Mouse (Mus musculus): Measurements from ENCODE around the gene Irx4. TPM values are rescaled to one million over a fixed set of nuclear protein-coding genes. Genes with fewer than 3 reads are reported as not detected.
A peak's percentile ranks its signal among the peaks of the same experiment; 100 is the strongest.

Irx4 gene
- polyA plus RNA-seq, 1 experiment from 2014 or later = not detected

- DNase-seq (ENCODE audit: low spot score) = no peak
- Histone ChIP-seq H3K9ac (ENCODE audit: low read depth, low read length) (no peak overlapping the region), H3K4me3 (ENCODE audit: low read depth, low read length) (peak overlapping the region; percentile 36; the same call in 1 of the 2 replicates), H3K4me2 (no peak overlapping the region; the same call in 1 of the 2 replicates), H3K9me3 (ENCODE audit: control insufficient read depth, low read length) (no peaks in the 10 kb centered on the region), H3K4me1 (replicated peaks; ENCODE audit: control insufficient read depth, insufficient read depth, low read length) (no peaks in the 10 kb centered on the region; the same call in 1 of the 2 replicates), H3K27ac (ENCODE audit: low read depth, low read length) (no peak overlapping the region), H3K27me3 (replicated peaks; ENCODE audit: control insufficient read depth, insufficient read depth, low read length) (peaks cover 77% of the 10 kb centered on the region), H3K36me3 (ENCODE audit: control insufficient read depth, insufficient read depth, low read length) (no peaks in the 10 kb centered on the region)
- 17% methylated on average over 10 of the region's 10 CpGs for WGBS
- ATAC-seq (replicated peaks; ENCODE audit: low FRiP score) = no peak
Measured at GRCm38 (mm10) chr13:73259577-73260353, 514 bp upstream of the Irx4 start.

- no peak for ATAC-seq (replicated peaks; ENCODE audit: low FRiP score)
- Histone ChIP-seq H3K27ac (ENCODE audit: low read depth, low read length) (no peak overlapping the region), H3K9ac (ENCODE audit: low read depth, low read length) (no peak overlapping the region), H3K4me2 (peak overlapping the region; percentile 53), H3K4me3 (ENCODE audit: low read depth, low read length) (peak overlapping the region; percentile 36; the same call in 1 of the 2 replicates), H3K27me3 (replicated peaks; ENCODE audit: control insufficient read depth, insufficient read depth, low read length) (peaks cover 90% of the 10 kb centered on the region), H3K9me3 (ENCODE audit: control insufficient read depth, low read length) (no peaks in the 10 kb centered on the region), H3K4me1 (replicated peaks; ENCODE audit: control insufficient read depth, insufficient read depth, low read length) (no peaks in the 10 kb centered on the region; the same call in 1 of the 2 replicates), H3K36me3 (ENCODE audit: control insufficient read depth, insufficient read depth, low read length) (no peaks in the 10 kb centered on the region)
- no peak for DNase-seq (ENCODE audit: low spot score)
- WGBS = 6% methylated on average over 25 of the region's 25 CpGs
Measured at GRCm38 (mm10) chr13:73261036-73261730, 904 bp downstream of the Irx4 start.

- Histone ChIP-seq H3K4me1 (replicated peaks; ENCODE audit: control insufficient read depth, insufficient read depth, low read length) (no peaks in the 10 kb centered on the region; the same call in 1 of the 2 replicates), H3K9me3 (ENCODE audit: control insufficient read depth, low read length) (no peaks in the 10 kb centered on the region), H3K4me2 (no peak overlapping the region), H3K27ac (ENCODE audit: low read depth, low read length) (no peak overlapping the region), H3K9ac (ENCODE audit: low read depth, low read length) (no peak overlapping the region), H3K36me3 (ENCODE audit: control insufficient read depth, insufficient read depth, low read length) (no peaks in the 10 kb centered on the region), H3K27me3 (replicated peaks; ENCODE audit: control insufficient read depth, insufficient read depth, low read length) (peaks cover 97% of the 10 kb centered on the region), H3K4me3 (ENCODE audit: low read depth, low read length) (no peak overlapping the region)
- DNase-seq (ENCODE audit: low spot score) (no peak), ATAC-seq (replicated peaks; ENCODE audit: low FRiP score) (no peak)
- WGBS = 23% methylated on average over 2 of the region's 2 CpGs
Measured at GRCm38 (mm10) chr13:73261881-73262280, 1.6 kb downstream of the Irx4 start.

DNA sequence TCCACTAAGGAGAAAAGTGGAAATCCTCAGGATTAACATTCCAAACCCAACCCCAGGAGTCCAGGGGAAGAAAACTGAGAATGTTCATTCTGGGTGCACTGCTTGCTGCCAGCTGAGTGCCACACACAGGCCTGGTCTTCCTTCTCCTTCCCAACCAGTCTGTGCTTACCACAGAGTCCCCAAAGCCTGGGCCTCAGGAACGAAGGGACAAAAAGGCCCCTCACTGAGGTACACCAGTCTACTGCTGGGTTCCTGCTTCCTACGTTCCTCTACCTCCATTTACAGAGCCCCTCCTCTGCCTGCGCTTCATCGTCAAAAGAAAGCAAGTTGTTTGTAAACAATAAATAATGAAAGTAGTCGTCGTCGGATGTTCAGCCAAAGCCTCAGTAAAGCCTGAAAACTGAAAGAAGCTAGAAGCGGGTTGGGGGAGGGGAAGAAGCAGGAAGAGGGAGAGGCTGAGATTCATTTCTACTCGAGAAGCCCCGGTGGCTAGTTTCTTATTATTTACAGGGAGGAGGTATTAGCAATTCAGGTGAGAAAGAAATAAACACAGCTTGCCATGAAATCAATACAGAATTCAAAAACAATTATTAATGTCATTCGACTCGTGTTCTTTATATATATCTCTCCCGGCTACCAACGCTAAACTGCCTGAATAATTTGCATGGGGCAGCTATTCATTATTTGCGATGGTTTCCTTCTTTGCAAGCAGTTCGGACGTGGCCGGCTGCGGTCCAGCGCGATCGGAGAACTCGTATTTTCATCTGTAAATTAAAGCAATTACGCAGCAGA is 2.3 kb downstream of the Irx4 start:
- no peak for DNase-seq (ENCODE audit: low spot score)
- ATAC-seq (replicated peaks; ENCODE audit: low FRiP score) = no peak
- H3K9ac ChIP-seq (ENCODE audit: low read depth, low read length) = no peak overlapping the region

DNA sequence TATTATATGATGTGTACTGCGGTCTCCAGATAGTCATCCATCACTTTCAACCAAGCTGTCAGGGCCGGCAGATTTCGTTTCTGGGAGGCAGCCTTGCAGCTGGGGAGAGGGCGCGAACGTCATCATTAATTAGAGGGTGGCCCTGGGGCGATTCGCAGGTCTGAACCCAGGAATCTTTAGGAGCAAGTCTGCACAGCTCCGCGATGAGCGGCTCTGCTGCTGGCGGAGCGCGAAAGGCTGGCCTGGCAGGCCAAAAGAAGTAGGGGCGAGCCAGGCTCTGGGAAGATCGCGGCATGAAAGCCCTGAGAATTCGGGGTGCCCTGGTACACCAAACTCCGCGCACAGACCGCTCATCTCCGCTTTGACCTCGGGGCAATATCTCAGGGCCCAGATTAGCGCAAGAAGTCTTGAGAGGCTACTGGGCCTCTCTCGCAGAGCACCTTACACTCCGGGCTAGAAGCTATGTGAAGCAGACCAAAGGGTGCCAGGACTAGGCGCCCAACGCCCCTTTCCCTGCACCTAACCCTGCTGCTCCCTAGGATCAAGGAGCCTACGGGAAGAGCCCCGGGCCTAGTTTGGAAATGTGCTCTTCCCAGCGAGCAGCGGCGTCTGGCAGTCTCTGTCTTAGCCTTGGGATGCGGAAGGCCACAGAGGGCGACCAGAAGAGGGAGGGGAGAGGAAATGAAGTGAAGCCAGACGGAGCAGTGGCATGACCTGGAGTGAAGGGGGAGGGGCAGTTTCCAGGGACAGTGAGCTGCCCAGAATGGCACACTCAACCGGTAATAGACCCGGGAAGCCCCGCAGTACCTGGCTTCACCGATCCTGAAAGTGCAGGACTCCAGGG is 3.1 kb downstream of the Irx4 start:
- no peak for ATAC-seq (replicated peaks; ENCODE audit: low FRiP score)

More for the DNA sequence above, 2.3 kb downstream of the Irx4 start:
- no peak overlapping the region for H3K4me3 ChIP-seq (ENCODE audit: low read depth, low read length)
- WGBS = 5% methylated on average over 24 of the region's 24 CpGs
- no peak overlapping the region for H3K27ac ChIP-seq (ENCODE audit: low read depth, low read length)
- no peak overlapping the region for H3K4me2 ChIP-seq
- peaks cover 99% of the 10 kb centered on the region for H3K27me3 ChIP-seq (replicated peaks; ENCODE audit: control insufficient read depth, insufficient read depth, low read length)
- no peaks in the 10 kb centered on the region; the same call in 1 of the 2 replicates for H3K4me1 ChIP-seq (replicated peaks; ENCODE audit: control insufficient read depth, insufficient read depth, low read length)
- H3K36me3 ChIP-seq (ENCODE audit: control insufficient read depth, insufficient read depth, low read length) = no peaks in the 10 kb centered on the region
- no peaks in the 10 kb centered on the region for H3K9me3 ChIP-seq (ENCODE audit: control insufficient read depth, low read length)

DNA sequence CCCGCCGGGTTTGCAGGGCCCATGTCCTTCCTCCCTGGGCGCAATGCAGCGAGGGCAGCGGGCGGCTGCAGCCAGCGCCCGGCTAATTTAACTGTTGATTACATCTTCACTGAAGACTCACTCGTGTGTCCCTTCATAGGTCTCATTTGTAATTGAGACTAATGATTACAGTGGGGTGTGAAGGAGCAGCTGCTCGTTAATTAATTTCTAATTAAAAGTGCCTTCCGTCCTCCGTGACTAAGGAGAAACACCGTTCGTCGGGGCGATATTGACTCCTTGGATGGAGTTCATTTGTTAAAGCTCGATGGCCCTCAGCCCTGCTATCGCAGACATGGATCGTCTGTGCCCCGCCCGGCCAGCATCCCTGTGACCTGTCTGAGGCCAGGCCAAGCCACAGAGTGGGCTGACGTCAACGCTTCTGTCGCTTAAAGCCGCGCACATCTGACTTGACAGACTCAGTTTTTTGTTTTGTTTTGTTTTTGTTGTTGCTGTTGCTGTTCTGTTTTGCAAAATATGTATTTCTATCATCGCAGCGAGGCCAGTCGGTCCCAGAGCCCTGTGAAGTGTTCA is 4.0 kb downstream of the Irx4 start:
- Histone ChIP-seq H3K27me3 (replicated peaks; ENCODE audit: control insufficient read depth, insufficient read depth, low read length) (peaks cover 99% of the 10 kb centered on the region), H3K4me3 (ENCODE audit: low read depth, low read length) (no peak overlapping the region), H3K36me3 (ENCODE audit: control insufficient read depth, insufficient read depth, low read length) (no peaks in the 10 kb centered on the region), H3K9ac (ENCODE audit: low read depth, low read length) (no peak overlapping the region), H3K9me3 (ENCODE audit: control insufficient read depth, low read length) (no peaks in the 10 kb centered on the region), H3K4me2 (no peak overlapping the region), H3K4me1 (replicated peaks; ENCODE audit: control insufficient read depth, insufficient read depth, low read length) (no peaks in the 10 kb centered on the region; the same call in 1 of the 2 replicates), H3K27ac (ENCODE audit: low read depth, low read length) (no peak overlapping the region)
- 5% methylated on average over 29 of the region's 29 CpGs for WGBS
- ATAC-seq (replicated peaks; ENCODE audit: low FRiP score) = no peak
- no peak for DNase-seq (ENCODE audit: low spot score)

More for the DNA sequence above, 3.1 kb downstream of the Irx4 start:
- H3K9me3 ChIP-seq (ENCODE audit: control insufficient read depth, low read length) = no peaks in the 10 kb centered on the region
- no peak overlapping the region for H3K4me3 ChIP-seq (ENCODE audit: low read depth, low read length)
- peaks cover 99% of the 10 kb centered on the region for H3K27me3 ChIP-seq (replicated peaks; ENCODE audit: control insufficient read depth, insufficient read depth, low read length)
- no peak for DNase-seq (ENCODE audit: low spot score)
- no peaks in the 10 kb centered on the region for H3K36me3 ChIP-seq (ENCODE audit: control insufficient read depth, insufficient read depth, low read length)
- no peaks in the 10 kb centered on the region; the same call in 1 of the 2 replicates for H3K4me1 ChIP-seq (replicated peaks; ENCODE audit: control insufficient read depth, insufficient read depth, low read length)
- H3K9ac ChIP-seq (ENCODE audit: low read depth, low read length) = no peak overlapping the region
- H3K4me2 ChIP-seq = peak overlapping the region; percentile 39
- no peak overlapping the region for H3K27ac ChIP-seq (ENCODE audit: low read depth, low read length)
- WGBS = 1% methylated on average over 40 of the region's 40 CpGs

GRCm38 (mm10) chr13:73264831-73265230 is 4.6 kb downstream of the Irx4 start:
- no peaks in the 10 kb centered on the region for H3K36me3 ChIP-seq (ENCODE audit: control insufficient read depth, insufficient read depth, low read length)
- H3K9ac ChIP-seq (ENCODE audit: low read depth, low read length) = no peak overlapping the region
- H3K27me3 ChIP-seq (replicated peaks; ENCODE audit: control insufficient read depth, insufficient read depth, low read length) = peaks cover 99% of the 10 kb centered on the region
- no peaks in the 10 kb centered on the region for H3K9me3 ChIP-seq (ENCODE audit: control insufficient read depth, low read length)
- H3K4me1 ChIP-seq (replicated peaks; ENCODE audit: control insufficient read depth, insufficient read depth, low read length) = no peaks in the 10 kb centered on the region; the same call in 1 of the 2 replicates
- H3K4me3 ChIP-seq (ENCODE audit: low read depth, low read length) = no peak overlapping the region
- no peak for DNase-seq (ENCODE audit: low spot score)
- H3K27ac ChIP-seq (ENCODE audit: low read depth, low read length) = no peak overlapping the region
- no peak overlapping the region for H3K4me2 ChIP-seq
- 23% methylated on average over 8 of the region's 8 CpGs for WGBS
- no peak for ATAC-seq (replicated peaks; ENCODE audit: low FRiP score)

All from liver, embryonic 11.5 days (tissue).